Mouse (Mus musculus): ENCODE results near the gene Clic1.

GRCm38 (mm10) chr17:35023756-35024155 is 26.0 kb upstream of the Clic1 start:
- TF ChIP-seq POLR2A (IDR thresholded peaks at IDR 0.05; ENCODE audit: borderline replicate concordance, extremely low read depth, insufficient read depth, insufficient read length, poor library complexity, severe bottlenecking) (no peak), CTCF (IDR thresholded peaks at IDR 0.05; ENCODE audit: borderline replicate concordance, extremely low read depth, insufficient read depth, insufficient read length) (no peak)

Measured in brain, embryonic 14.5 days (tissue).